Mouse (Mus musculus): ENCODE measurements around the gene Csrnp2.
"Not testable (repeated sequence)": the region's sequence is repeated elsewhere in the genome, so short reads cannot be mapped to it uniquely, and the experiment has no call there.

The Csrnp2 gene

GRCm38 (mm10) chr15:100495102-100495501, at the start of gene Csrnp2:
Gene Csrnp2, minus strand, starts transcription at chr15:100495488.
- DNase-seq (ENCODE audit: low spot score): peak; percentile 81

DNA sequence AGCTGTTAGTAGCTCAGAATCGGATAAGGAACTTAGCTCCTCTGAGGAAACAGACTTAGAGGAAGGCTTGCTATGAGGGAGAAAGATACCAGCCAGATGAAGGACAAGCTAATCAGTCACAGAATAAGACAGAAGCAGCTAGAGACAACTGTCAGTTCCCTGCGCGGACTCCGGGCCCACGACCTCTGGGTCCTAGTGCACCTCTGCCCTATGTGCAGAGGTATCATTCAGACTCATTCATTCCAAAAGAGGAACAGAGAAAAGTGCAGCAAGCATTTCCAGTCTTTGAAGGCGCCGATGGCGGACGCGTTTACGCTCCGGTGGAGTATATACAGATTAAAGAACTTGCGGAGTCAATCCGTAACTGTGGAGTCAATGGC, 48.4 kb upstream of the Csrnp2 start:
- DNase-seq (ENCODE audit: low spot score): not testable (repeated sequence)

DNA sequence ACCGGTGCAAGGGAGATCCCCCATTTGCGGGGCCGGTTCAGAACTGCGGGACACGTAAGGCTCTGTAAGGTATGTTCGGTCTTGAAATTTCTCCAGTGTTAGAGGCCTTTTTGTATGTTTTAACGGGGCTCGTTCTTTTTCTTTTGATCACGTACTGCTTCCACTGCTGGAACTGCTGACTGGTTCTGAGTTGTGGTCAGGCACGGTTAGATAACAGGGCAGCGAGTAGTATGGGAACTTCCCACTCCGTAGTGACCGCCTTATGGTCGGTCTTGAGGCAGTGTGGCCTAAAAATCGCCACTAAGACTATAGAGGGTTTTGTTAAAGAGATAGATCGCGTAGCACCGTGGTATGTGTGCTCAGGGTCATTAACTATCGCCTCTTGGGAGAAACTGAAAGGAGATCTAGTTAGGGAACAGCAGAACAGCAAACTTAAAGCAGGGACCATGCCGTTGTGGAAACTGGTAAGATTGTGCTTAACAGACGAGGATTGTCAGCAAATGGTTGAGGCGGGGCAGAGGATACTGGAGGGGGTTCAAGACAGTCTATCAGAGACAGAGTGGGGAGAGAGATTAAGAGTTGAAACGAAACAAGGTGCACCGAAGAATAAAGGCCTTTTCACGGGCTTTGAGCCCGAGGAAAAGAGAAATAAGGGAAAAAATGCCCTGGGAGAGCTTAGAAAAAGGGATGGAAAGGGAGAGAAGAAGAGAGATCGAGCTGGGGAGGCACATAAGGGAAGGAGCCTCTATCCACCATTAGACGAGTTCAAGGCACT, 47.8 kb upstream of the Csrnp2 start:
- DNase-seq (ENCODE audit: low spot score): not testable (repeated sequence)

- DNase-seq (ENCODE audit: low spot score): no peak
These were observed 46.1 kb upstream of the Csrnp2 start for GRCm38 (mm10) chr15:100541426-100541825.

DNA sequence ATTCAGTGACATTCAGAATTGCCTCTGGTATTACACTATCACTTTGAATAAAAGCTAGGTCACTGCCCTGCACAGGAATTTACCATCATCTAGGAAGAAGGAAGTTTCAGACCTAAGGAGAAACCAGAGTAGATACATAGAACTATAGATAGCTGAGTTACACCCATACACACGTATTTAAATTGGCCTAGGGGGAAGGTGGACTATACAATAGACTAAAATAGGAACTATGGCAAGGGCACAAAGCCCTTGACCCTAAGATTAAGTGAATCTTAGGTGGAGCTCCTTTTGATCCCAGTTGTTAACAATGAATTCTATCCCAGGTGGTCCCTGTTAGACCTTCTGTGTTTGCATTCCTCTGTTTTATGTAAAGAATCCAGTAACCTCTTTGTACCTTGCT, 45.7 kb upstream of the Csrnp2 start:
- DNase-seq (ENCODE audit: low spot score): not testable (repeated sequence)

- no peak for DNase-seq (ENCODE audit: low spot score)
These were observed 44.1 kb upstream of the Csrnp2 start for GRCm38 (mm10) chr15:100539411-100539810.

DNA sequence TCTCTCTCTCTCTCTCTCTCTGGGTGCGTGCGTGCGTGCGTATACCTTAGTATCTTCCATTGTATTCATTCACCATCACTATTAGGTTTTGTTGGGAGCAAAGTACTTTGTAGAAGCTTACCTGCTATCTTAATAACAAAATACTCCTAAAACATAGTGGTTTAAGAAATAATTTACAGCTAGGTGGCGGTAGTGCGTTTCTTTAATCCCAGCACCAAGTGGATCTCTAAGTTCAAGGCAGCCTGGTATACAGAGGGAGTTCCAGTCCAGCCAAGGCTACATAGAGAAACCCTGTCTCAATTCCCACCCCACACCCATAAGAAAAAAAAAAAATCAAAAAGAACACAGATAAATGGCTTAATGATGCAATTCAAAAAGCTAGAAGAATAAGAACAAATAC, 42.6 kb upstream of the Csrnp2 start:
- DNase-seq (ENCODE audit: low spot score): no peak

- no peak for DNase-seq (ENCODE audit: low spot score)
These were observed 32.6 kb upstream of the Csrnp2 start for GRCm38 (mm10) chr15:100527900-100528299.

- DNase-seq (ENCODE audit: low spot score): no peak
These were observed 30.1 kb upstream of the Csrnp2 start for GRCm38 (mm10) chr15:100525405-100525804.

DNA sequence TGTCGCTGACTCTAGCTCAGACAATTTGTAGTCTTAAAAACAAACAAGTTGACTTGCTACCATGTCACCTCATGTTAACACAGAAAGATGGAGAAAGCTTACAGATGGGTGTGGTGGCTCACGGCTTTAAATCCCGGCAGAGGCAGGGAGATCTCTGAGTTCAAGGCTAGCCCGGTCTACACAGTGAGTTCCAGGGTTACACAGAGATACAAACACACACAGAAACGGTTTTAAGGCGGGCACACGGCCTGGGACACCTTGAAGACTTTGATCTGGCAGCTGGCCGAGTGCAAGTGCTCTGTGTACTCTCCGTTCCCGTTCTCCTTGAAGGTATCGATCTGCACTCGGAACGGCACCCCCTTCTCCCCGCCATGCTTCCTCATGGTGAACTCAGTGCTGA, 25.0 kb upstream of the Csrnp2 start:
- no peak for DNase-seq (ENCODE audit: low spot score)

DNA sequence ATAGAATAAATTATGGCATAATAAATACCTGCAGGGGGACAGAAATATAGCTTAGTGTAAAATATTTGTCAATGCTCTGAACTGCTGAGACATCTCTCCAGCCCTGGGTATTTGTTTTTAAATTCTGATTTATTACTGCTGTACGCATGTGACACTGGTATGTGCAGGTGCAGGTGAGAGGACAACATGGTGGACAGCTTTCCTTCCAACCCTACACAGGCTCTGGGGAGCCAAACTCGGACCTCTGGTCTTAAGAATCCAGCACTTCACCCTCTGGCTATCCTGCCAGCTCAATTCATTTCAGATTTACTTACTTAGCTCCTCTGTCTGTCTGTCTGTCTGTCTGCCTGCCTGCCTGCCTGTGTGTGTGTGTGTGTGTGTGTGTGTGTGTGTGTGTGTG, 19.8 kb upstream of the Csrnp2 start:
- DNase-seq (ENCODE audit: low spot score): no peak

- DNase-seq (ENCODE audit: low spot score): no peak
These were observed 18.1 kb upstream of the Csrnp2 start for GRCm38 (mm10) chr15:100513387-100513786.

- no peak for DNase-seq (ENCODE audit: low spot score)
These were observed 14.8 kb upstream of the Csrnp2 start for GRCm38 (mm10) chr15:100510072-100510471.

- no peak for DNase-seq (ENCODE audit: low spot score)
These were observed 13.3 kb upstream of the Csrnp2 start for GRCm38 (mm10) chr15:100508454-100509167.

- not testable (repeated sequence) for DNase-seq (ENCODE audit: low spot score)
These were observed 4.2 kb upstream of the Csrnp2 start for GRCm38 (mm10) chr15:100499506-100499905.

DNA sequence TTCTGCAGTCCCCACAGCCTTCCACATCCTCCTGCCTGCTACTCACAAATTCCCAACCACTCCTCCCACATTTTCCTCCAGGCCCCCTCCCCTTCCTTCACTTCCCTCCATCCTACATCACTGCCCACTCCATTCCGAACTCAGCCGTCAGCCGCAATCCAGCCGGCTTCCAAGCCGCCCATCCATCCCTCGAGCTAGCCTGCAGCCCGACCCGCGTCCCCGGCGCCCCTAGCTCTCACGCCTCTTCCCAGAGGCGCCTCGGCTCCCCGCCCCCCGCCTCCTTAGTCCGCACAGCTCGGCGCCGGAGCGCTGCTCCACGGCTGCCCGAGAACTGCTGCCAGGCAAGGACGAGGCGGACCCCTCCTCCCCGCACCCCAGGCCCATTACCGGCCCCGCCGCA, 641 bp downstream of the Csrnp2 start:
- DNase-seq (ENCODE audit: low spot score): no peak

GRCm38 (mm10) chr15:100491966-100492365, 3.3 kb downstream of the Csrnp2 start:
- DNase-seq (ENCODE audit: low spot score): no peak

DNA sequence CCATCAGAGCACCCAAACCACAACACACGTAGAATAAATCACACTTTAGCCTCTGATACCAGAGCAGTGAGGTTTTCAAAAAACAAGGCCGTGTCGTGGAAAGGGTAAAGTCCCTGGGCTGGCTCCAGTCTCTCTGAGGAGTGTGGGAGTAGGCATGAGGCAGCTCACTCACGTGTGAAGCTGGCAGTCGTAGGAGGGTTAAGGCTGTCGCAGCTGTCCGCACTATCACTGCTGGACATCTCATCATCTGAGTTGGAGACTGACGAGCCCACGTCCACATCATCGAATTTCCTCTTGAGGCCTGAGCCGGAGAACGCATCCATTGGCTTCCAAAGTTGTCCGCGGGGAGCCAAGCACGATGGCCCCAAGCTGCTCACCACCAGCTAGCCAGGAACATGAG, 6.0 kb downstream of the Csrnp2 start:
- no peak for DNase-seq (ENCODE audit: low spot score)

GRCm38 (mm10) chr15:100488297-100488696, 7.0 kb downstream of the Csrnp2 start:
- not testable (repeated sequence) for DNase-seq (ENCODE audit: low spot score)

DNA sequence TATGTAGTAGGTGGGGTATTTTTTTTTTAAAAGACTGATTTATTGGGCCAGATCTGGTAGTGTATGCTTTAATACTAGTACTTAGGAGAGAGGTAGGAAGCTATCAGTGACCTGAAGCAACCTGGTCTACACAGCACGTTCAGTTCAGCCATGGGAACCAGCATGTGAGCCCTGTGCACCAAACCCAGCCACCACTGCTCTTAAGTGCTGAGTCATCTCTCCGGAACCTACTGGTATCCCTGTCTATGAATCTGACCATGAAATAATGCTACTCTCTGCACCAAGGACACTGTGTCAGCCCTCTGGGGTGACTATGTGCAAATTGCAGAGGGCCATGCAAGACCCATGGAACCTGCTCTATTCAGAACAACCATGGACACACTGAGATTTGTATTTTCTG, 8.2 kb downstream of the Csrnp2 start:
- DNase-seq (ENCODE audit: low spot score): no peak

GRCm38 (mm10) chr15:100486450-100486849, 8.8 kb downstream of the Csrnp2 start:
- no peak for DNase-seq (ENCODE audit: low spot score)

- DNase-seq (ENCODE audit: low spot score): no peak
These were observed 9.7 kb downstream of the Csrnp2 start for GRCm38 (mm10) chr15:100485576-100485975.

- DNase-seq (ENCODE audit: low spot score): no peak
These were observed 16.4 kb downstream of the Csrnp2 start for GRCm38 (mm10) chr15:100478925-100479324.

GRCm38 (mm10) chr15:100478351-100478750, 16.9 kb downstream of the Csrnp2 start:
- DNase-seq (ENCODE audit: low spot score): no peak
